Mouse (Mus musculus): ENCODE measurements at regions not wholly inside any gene's neighbourhood (a gene's known extent, or its start where the extent isn't known, plus 50 kb on each side); places are given as distances from the start of the nearest gene placed in this dataset.

DNA sequence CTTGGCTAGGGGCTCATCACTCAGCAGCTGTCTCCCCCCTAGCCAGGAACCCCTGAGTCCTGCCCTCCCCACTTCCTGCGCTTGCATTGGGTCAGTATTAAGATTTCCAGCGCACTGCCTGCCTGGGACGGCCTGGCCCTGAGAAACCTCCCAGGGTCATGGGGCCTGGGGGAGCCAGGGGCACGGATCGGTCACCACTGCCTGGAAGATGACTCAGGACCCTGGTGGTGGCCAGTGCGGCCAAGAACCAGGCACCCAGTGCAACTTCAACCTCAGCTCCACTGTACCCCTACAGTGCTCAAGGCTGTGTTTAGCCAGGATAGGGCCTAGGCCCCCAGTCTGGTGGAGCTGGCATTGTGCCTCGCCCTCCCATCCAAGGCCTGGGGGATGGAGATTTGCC lies 111.9 kb upstream of the Zbtb40 start:
- DNase-seq (ENCODE audit: low read depth), result no peak
- TF ChIP-seq CTCF (IDR thresholded peaks at IDR 0.05; ENCODE audit: borderline replicate concordance, extremely low read depth, insufficient read depth, insufficient read length) (no peak), POLR2A (IDR thresholded peaks at IDR 0.05; ENCODE audit: borderline replicate concordance, extremely low read depth, insufficient read depth, insufficient read length, poor library complexity, severe bottlenecking) (no peak)

DNA sequence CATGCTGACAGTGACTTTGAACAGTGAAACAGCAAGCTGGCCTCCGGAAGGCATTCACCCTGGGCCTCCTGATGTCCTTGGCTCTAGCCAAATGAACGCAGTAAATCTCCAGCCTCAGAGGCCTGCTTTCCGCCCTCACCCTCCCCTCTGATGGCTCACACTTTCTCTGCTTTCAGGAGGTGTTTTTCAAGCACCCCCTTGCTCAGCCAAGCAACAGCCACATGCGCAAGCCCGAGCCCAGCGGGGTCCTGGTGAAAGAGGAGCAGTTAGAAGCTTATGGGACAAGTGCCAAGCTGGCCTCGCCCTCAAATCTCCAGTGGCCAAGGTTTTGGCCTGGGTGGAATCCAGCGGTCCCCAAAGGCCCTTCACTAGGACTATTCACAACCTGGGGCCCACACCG lies 109.6 kb upstream of the Zbtb40 start:
- peak; percentile 31 for DNase-seq (ENCODE audit: low read depth)
- TF ChIP-seq POLR2A (IDR thresholded peaks at IDR 0.05; ENCODE audit: borderline replicate concordance, extremely low read depth, insufficient read depth, insufficient read length, poor library complexity, severe bottlenecking) (no peak), CTCF (IDR thresholded peaks at IDR 0.05; ENCODE audit: borderline replicate concordance, extremely low read depth, insufficient read depth, insufficient read length) (no peak)

DNA sequence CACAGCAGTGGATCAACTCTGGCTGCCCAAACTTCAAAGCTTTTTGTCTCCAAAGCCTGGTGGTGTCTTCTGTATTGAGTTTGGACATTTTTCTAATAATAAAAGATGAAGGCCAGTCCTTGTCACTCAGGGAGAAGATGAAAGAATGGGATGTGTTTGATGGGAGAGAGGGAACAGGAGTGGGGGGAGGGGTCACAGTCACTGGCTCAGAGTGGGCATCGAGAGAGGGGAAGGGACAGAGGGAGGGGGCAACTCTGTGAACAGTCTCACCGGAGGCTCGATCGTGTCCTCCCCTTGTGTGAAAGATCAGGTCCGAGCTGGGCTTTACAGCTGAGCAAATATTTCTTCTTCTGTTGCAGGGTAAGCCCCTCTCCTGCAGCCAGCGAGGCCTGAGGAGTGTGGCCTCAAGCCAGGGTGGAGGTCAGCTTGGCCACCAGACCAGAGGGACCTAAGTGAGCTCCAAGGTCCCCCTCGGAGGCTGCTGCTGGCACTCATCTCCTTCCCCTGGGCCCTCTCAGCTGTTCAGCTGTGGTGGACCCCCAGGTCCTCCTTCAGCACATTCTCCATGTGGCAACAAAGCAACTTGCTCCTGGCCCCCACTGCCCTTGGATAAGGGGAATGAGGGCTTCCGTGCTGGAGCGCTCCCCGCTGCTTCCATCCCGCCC lies 108.0 kb upstream of the Zbtb40 start:
- DNase-seq (ENCODE audit: low read depth), result no peak
- no peak for TF ChIP-seq POLR2A (IDR thresholded peaks at IDR 0.05; ENCODE audit: borderline replicate concordance, extremely low read depth, insufficient read depth, insufficient read length, poor library complexity, severe bottlenecking)
- no peak for TF ChIP-seq CTCF (IDR thresholded peaks at IDR 0.05; ENCODE audit: borderline replicate concordance, extremely low read depth, insufficient read depth, insufficient read length)

DNA sequence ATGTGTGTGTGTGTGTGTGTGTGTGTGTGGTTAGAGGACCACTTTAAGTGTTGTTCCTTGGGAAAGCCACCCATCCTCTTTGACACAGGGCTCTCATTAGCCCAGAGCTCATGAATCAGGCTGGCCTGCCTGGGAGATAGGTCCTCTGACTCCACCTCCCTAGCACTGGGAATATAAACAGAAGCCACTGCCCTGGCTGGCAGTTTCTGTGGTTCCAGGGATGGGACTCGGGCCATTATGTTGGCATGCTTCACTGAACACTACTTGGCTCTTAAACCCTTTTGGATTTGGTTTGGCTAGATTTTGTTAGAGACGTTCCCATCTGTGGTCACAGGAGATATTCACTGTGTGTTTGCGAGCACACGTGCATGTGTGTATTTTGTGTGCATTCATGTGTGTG lies 100.2 kb upstream of the Zbtb40 start:
- peak; percentile 62 for DNase-seq (ENCODE audit: low read depth)
- TF ChIP-seq POLR2A (IDR thresholded peaks at IDR 0.05; ENCODE audit: borderline replicate concordance, extremely low read depth, insufficient read depth, insufficient read length, poor library complexity, severe bottlenecking) (no peak), CTCF (IDR thresholded peaks at IDR 0.05; ENCODE audit: borderline replicate concordance, extremely low read depth, insufficient read depth, insufficient read length) (no peak)

DNA sequence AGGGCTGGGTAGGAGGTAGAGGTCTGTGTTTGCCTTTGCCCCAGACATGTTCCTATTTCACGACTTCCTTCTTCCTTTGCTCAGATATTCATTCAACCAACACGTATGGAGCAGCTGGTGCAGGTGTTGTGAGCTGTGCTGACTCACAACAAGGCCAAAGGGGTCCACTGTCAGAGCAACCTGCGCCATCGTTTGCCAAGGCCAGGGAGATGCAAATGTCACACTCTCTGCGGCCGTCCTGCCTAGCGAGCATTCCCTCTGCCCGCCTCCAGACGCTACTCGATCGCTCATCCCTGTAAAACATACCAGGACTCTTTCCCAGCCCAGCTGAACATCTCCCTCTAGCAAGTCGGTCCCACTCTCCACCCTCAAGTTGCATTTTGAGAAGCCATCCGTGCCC lies 99.2 kb upstream of the Zbtb40 start:
- DNase-seq (ENCODE audit: low read depth), result no peak
- TF ChIP-seq POLR2A (IDR thresholded peaks at IDR 0.05; ENCODE audit: borderline replicate concordance, extremely low read depth, insufficient read depth, insufficient read length, poor library complexity, severe bottlenecking) (no peak), CTCF (IDR thresholded peaks at IDR 0.05; ENCODE audit: borderline replicate concordance, extremely low read depth, insufficient read depth, insufficient read length) (no peak)

DNA sequence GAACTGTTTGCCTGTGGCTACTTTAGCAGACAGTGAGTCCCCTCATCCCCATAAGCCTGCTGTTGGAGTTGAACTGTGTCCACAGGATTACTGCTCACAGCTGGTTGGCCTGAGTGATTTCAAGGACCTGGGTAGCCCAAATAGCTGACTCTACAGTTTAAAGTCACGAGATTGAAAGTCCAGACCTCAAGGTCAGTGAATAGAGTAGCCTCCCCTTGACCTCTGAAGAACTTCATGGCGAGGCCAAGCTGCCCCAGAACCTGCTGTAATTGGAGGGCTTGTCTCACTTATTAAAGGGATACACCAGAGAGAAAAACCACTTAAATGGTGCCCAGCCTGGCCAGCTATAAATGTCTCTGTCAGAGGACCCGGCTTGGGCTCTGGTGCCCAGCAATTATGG lies 97.7 kb upstream of the Zbtb40 start:
- TF ChIP-seq CTCF (IDR thresholded peaks at IDR 0.05; ENCODE audit: borderline replicate concordance, extremely low read depth, insufficient read depth, insufficient read length) (no peak), POLR2A (IDR thresholded peaks at IDR 0.05; ENCODE audit: borderline replicate concordance, extremely low read depth, insufficient read depth, insufficient read length, poor library complexity, severe bottlenecking) (no peak)
- DNase-seq (ENCODE audit: low read depth), result no peak

DNA sequence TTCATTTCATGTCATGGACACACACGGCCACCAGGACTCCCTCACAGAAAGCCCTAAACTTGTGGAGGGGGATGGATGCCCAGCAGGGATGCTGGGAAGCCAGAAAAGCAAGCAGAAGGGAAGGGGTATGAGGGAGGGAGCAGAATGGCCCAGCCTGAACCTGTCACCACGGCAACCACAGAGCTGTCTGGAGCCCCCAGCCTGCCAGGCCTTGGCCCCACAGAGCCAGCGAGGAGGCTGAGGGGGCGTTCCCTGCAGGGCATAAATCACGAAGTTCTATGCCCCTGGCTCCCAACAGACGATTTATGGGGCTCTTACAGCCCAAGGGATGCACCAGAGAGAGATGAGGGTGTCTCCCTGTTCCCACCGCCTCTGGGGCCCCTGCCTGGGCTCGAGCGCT lies 93.7 kb upstream of the Zbtb40 start:
- TF ChIP-seq CTCF (IDR thresholded peaks at IDR 0.05; ENCODE audit: borderline replicate concordance, extremely low read depth, insufficient read depth, insufficient read length) (no peak), POLR2A (IDR thresholded peaks at IDR 0.05; ENCODE audit: borderline replicate concordance, extremely low read depth, insufficient read depth, insufficient read length, poor library complexity, severe bottlenecking) (no peak)
- peak; percentile 51 for DNase-seq (ENCODE audit: low read depth)

DNA sequence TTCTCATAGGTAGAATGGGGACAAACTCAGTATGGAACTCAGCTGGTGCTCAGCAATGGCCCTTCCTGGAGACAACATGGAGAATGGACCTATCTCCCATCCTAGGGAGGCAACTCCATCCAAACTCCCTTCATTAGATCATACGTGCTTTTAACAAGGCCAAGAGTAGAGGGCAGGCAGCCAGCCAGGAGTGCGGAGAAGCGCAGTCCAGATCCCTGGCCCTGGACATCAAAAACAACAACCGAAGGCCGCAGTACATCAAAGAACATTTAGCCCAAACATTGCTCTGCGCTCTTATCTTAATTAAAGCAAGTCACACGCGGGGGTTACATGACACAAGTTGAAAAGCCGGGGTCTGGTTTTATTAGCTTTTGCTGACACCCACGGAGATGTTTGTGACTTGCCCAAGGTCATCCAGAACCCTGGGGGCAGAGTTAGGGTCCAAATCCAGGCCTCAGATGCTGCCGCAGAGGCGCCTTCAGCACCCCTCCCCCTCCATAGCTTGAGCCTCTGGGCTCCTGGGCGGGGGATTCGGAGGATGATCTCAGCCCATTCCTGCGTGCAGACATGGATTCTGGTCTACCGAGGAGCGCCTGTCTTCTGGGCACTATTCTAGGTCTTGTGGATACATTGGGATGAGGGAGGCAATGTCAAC lies 90.6 kb upstream of the Zbtb40 start:
- DNase-seq (ENCODE audit: low read depth), result no peak
- TF ChIP-seq CTCF (IDR thresholded peaks at IDR 0.05; ENCODE audit: borderline replicate concordance, extremely low read depth, insufficient read depth, insufficient read length), result no peak
- no peak for TF ChIP-seq POLR2A (IDR thresholded peaks at IDR 0.05; ENCODE audit: borderline replicate concordance, extremely low read depth, insufficient read depth, insufficient read length, poor library complexity, severe bottlenecking)

DNA sequence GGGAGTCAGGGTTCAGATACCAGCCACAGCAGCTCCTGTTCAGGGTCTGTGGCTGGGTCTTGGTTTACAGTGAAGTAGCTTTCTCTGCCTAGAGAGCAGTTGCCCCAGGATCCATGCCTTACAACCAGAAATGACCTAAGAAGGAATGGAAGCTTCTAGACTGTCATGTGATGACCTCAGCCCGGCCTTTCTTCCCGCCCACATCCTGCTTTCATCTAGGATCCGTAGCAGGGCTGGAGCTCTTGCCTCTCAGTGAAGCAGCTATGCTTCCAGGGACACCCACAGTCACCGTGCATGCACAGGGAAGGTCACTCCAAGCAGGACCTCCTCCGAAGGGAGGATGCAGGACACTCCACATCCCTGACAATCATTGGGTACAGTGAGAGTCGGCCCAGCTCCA lies 89.5 kb upstream of the Zbtb40 start:
- no peak for DNase-seq (ENCODE audit: low read depth)
- TF ChIP-seq CTCF (IDR thresholded peaks at IDR 0.05; ENCODE audit: borderline replicate concordance, extremely low read depth, insufficient read depth, insufficient read length) (no peak), POLR2A (IDR thresholded peaks at IDR 0.05; ENCODE audit: borderline replicate concordance, extremely low read depth, insufficient read depth, insufficient read length, poor library complexity, severe bottlenecking) (no peak)

DNA sequence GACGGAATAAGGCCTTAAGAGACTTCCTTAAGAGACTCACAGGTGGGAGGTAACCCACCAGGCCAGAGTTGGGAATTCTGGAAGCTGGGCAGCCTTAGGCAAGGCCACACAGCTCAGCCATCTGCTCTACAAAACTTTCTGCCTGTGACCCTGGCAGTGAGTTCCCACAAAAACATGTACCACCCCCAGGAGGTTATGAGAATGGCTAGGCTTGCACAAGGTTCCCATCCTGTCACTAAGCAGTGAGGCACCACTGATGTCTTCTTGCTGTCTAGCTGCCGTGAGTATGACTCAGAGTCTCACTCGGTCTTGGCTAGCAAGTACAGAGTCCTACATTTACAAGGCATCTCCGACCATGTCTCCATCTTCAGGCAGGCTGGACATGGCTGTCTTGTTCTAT lies 87.7 kb upstream of the Zbtb40 start:
- TF ChIP-seq CTCF (IDR thresholded peaks at IDR 0.05; ENCODE audit: borderline replicate concordance, extremely low read depth, insufficient read depth, insufficient read length) (no peak), POLR2A (IDR thresholded peaks at IDR 0.05; ENCODE audit: borderline replicate concordance, extremely low read depth, insufficient read depth, insufficient read length, poor library complexity, severe bottlenecking) (no peak)
- DNase-seq (ENCODE audit: low read depth), result no peak

DNA sequence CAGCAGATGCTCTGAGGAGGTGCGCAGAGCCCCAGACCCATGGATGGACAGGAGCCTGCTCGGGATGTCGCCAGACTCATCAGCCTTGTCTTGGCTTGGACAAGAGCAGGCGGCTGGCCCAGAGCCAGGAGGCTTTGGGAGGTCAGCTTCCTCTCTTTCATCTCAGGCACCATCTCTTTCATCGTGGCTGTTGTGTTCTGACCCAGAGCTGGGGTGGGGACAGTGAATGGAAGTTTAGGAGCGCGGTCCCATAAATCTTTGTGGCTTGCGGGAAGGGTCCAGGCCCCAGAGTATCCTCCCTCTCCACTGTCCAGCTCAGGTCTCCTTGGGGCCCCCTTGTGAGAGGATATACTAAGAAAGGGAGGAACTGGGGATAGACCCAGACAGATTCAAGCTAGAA lies 87.2 kb upstream of the Zbtb40 start:
- DNase-seq (ENCODE audit: low read depth), result no peak
- TF ChIP-seq POLR2A (IDR thresholded peaks at IDR 0.05; ENCODE audit: borderline replicate concordance, extremely low read depth, insufficient read depth, insufficient read length, poor library complexity, severe bottlenecking), result no peak
- no peak for TF ChIP-seq CTCF (IDR thresholded peaks at IDR 0.05; ENCODE audit: borderline replicate concordance, extremely low read depth, insufficient read depth, insufficient read length)

DNA sequence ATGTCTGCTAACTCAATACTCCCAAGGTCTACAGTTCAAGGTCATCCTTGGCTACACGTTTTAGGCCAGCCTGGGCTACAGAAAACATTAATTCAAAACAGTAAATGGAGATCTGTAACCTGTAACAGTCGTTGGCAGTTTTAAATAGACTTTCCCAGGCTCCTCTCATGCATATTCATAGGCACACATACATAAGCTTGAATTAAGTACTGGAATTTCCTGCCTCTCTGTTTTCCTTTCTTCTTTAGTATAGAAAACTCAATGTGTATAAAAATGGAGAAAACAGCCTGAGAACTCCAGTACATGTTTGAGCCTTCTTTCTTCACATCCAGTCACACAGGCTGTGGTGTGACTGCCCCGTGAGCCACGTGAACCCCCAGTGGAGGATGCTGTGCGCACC lies 86.0 kb upstream of the Zbtb40 start:
- peak; percentile 52 for DNase-seq (ENCODE audit: low read depth)
- TF ChIP-seq CTCF (IDR thresholded peaks at IDR 0.05; ENCODE audit: borderline replicate concordance, extremely low read depth, insufficient read depth, insufficient read length) (no peak), POLR2A (IDR thresholded peaks at IDR 0.05; ENCODE audit: borderline replicate concordance, extremely low read depth, insufficient read depth, insufficient read length, poor library complexity, severe bottlenecking) (no peak)

All from brain, embryonic 14.5 days (tissue).